Mouse (Mus musculus): ENCODE results near the gene Rnase12.

GRCm38 (mm10) chr14:51060761-51061160 is 3.3 kb upstream of the Rnase12 start:
- no peak for TF ChIP-seq CTCF (IDR thresholded peaks at IDR 0.05; ENCODE audit: control insufficient read depth, insufficient read depth, low read length)
- no peak for TF ChIP-seq POLR2A (IDR thresholded peaks at IDR 0.05; ENCODE audit: borderline replicate concordance, control insufficient read depth, low read depth, low read length)
